Mouse (Mus musculus) erythroblast, adult 5-6 weeks (primary cell): ENCODE measurements around the gene Tmem63c. TPM values are rescaled to one million over a fixed set of nuclear protein-coding genes. Genes with fewer than 3 reads are reported as not detected.

ENCODE experiments used
- ATAC-seq: replicated peaks from 2 replicates; pipeline ENCODE4 v1.8.0; 2016; ENCODE audit warnings: moderate number of reproducible peaks, mild to moderate bottlenecking, moderate TSS enrichment, inconsistent platforms; ENCODE audit not compliant: poor library complexity, low FRiP score, severe bottlenecking
- total RNA-seq, 2 experiments: library from RNA; stranded (forward) in 1 of 2; stranded (reverse) in 1 of 2; fragments of 150-400 nt in 1 of 2; fragments of 200-764, 138-1000 nt in 1 of 2; gene quantifications; 2 replicates each; pipeline versions ENCODE4 v1.2.3 to v1.2.4; 2015 to 2017; ENCODE audit warnings: low replicate concordance in 2 of 2

The Tmem63c gene
- total RNA-seq, 2 experiments from 2014 or later = not detected

- ATAC-seq = no peak
Observed at GRCm38 (mm10) chr12:87107357-87107977, 86.3 kb downstream of the Tmem63c start.

GRCm38 (mm10) chr12:87121918-87122589 is 100.9 kb downstream of the Tmem63c start:
- peak; percentile 79 for ATAC-seq

GRCm38 (mm10) chr12:87127256-87127655 is 106.1 kb downstream of the Tmem63c start:
- ATAC-seq = no peak

GRCm38 (mm10) chr12:87130224-87130623 is 109.1 kb downstream of the Tmem63c start:
- ATAC-seq = no peak

- no peak for ATAC-seq
Observed at GRCm38 (mm10) chr12:87131181-87131580, 110.0 kb downstream of the Tmem63c start.

- no peak for ATAC-seq
Observed at GRCm38 (mm10) chr12:87131619-87132018, 110.5 kb downstream of the Tmem63c start.

- ATAC-seq = no peak
Observed at GRCm38 (mm10) chr12:87132210-87132609, 111.1 kb downstream of the Tmem63c start.

- no peak for ATAC-seq
Observed at GRCm38 (mm10) chr12:87132784-87133183, 111.6 kb downstream of the Tmem63c start.

GRCm38 (mm10) chr12:87137439-87138341 is 116.5 kb downstream of the Tmem63c start:
- ATAC-seq = no peak

GRCm38 (mm10) chr12:87138342-87138701 is 117.2 kb downstream of the Tmem63c start:
- no peak for ATAC-seq

GRCm38 (mm10) chr12:87138768-87139167 is 117.6 kb downstream of the Tmem63c start:
- no peak for ATAC-seq

Other genes starting within 250 kb of the Tmem63c start
- 0.21 and 0.77 TPM in 2 replicates for gene Irf2bpl, start 136.5 kb upstream of the Tmem63c start, total RNA-seq (2015; ENCODE audit: low replicate concordance)
- gene Irf2bpl, start 136.5 kb upstream of the Tmem63c start, total RNA-seq (2017; ENCODE audit: low replicate concordance) = 0.42 TPM in 1 of 2 replicates, not detected in the other
- 4.8 and 7.1 TPM in 2 replicates for gene Cipc, start 74.3 kb upstream of the Tmem63c start, total RNA-seq (2015; ENCODE audit: low replicate concordance)
- 5.6 and 8.2 TPM in 2 replicates for gene Cipc, start 74.3 kb upstream of the Tmem63c start, total RNA-seq (2017; ENCODE audit: low replicate concordance)
- gene Zdhhc22, start 30.9 kb upstream of the Tmem63c start, total RNA-seq (2015; ENCODE audit: low replicate concordance) = not detected in 2 replicates
- gene Zdhhc22, start 30.9 kb upstream of the Tmem63c start, total RNA-seq (2017; ENCODE audit: low replicate concordance) = 0.43 TPM in 1 of 2 replicates, not detected in the other
- not detected in 2 replicates for gene Ngb, start 81.2 kb downstream of the Tmem63c start, total RNA-seq (2015; ENCODE audit: low replicate concordance)
- not detected in 2 replicates for gene Ngb, start 81.2 kb downstream of the Tmem63c start, total RNA-seq (2017; ENCODE audit: low replicate concordance)
- 6.1 and 8.4 TPM in 2 replicates for gene Gstz1, start 125.8 kb downstream of the Tmem63c start, total RNA-seq (2015; ENCODE audit: low replicate concordance)
- 3.8 and 5.2 TPM in 2 replicates for gene Gstz1, start 125.8 kb downstream of the Tmem63c start, total RNA-seq (2017; ENCODE audit: low replicate concordance)
- 0.58 and 2.7 TPM in 2 replicates for gene Pomt2, start 126.6 kb downstream of the Tmem63c start, total RNA-seq (2015; ENCODE audit: low replicate concordance)
- 1.7 and 2.1 TPM in 2 replicates for gene Pomt2, start 126.6 kb downstream of the Tmem63c start, total RNA-seq (2017; ENCODE audit: low replicate concordance)
- gene Samd15, start 178.4 kb downstream of the Tmem63c start, total RNA-seq (2015; ENCODE audit: low replicate concordance) = not detected in 2 replicates
- 1.5 TPM in 1 of 2 replicates, not detected in the other for gene Samd15, start 178.4 kb downstream of the Tmem63c start, total RNA-seq (2017; ENCODE audit: low replicate concordance)
- gene Tmed8, start 179.1 kb downstream of the Tmem63c start, total RNA-seq (2015; ENCODE audit: low replicate concordance) = 1.3 and 3.3 TPM in 2 replicates
- gene Tmed8, start 179.1 kb downstream of the Tmem63c start, total RNA-seq (2017; ENCODE audit: low replicate concordance) = 1.8 and 3.0 TPM in 2 replicates
- 2.7 TPM in 1 of 2 replicates, not detected in the other for gene Noxred1, start 217.4 kb downstream of the Tmem63c start, total RNA-seq (2015; ENCODE audit: low replicate concordance)
- gene Noxred1, start 217.4 kb downstream of the Tmem63c start, total RNA-seq (2017; ENCODE audit: low replicate concordance) = not detected in 2 replicates
- gene Vipas39, start 244.9 kb downstream of the Tmem63c start, total RNA-seq (2015; ENCODE audit: low replicate concordance) = 5.9 and 16.7 TPM in 2 replicates
- gene Vipas39, start 244.9 kb downstream of the Tmem63c start, total RNA-seq (2017; ENCODE audit: low replicate concordance) = 5.9 and 6.6 TPM in 2 replicates
- gene Ahsa1, start 245.1 kb downstream of the Tmem63c start, total RNA-seq (2015; ENCODE audit: low replicate concordance) = 17.9 and 19.2 TPM in 2 replicates
- 53.0 and 74.6 TPM in 2 replicates for gene Ahsa1, start 245.1 kb downstream of the Tmem63c start, total RNA-seq (2017; ENCODE audit: low replicate concordance)